8 mouse cellular contexts compared by ENCODE assay signal in genomic region chr1:34459284-34460060, GRCm38 (mm10). TPM values are rescaled to one million over a fixed set of nuclear protein-coding genes. Genes with fewer than 3 reads are reported as not detected.
DNase-seq lines count a peak whose midpoint lies in the region; ATAC-seq and TF ChIP-seq lines count a peak whose summit lies in the region.

Gene Ptpn18 (plus strand): TSS chr1:34459762.

- 0% methylated on average over 48 of the region's 48 CpGs for WGBS in forebrain, embryonic 16.5 days
- under 1% methylated on average over 48 of the region's 48 CpGs for WGBS in lung, embryonic 14.5 days
- under 1% methylated on average over 48 of the region's 48 CpGs for WGBS in olfactory bulb, adult 2 months
- under 1% methylated on average over 48 of the region's 48 CpGs for WGBS in thymus, adult 2 months

- TF ChIP-seq POLR2A in olfactory bulb, adult 2 months (IDR thresholded peaks at IDR 0.05; ENCODE audit: insufficient read depth, low read depth, low read length): no peak
- TF ChIP-seq POLR2A in thymus, adult 2 months (IDR thresholded peaks at IDR 0.05; ENCODE audit: control insufficient read depth, extremely low read depth, insufficient read depth, low read length, poor library complexity): 0 out of 2 replicates have a peak, but pooled peaks have one; percentile 40

- H3K4me2 ChIP-seq in forebrain, embryonic 16.5 days (ENCODE audit: low read length): peak within 1 kb of the TSS; percentile 91
- H3K4me2 ChIP-seq in lung, embryonic 14.5 days: peak within 1 kb of the TSS; percentile 84

- peaks cover 5% of the 10 kb centered on the region for H3K4me1 ChIP-seq in forebrain, embryonic 16.5 days (replicated peaks; ENCODE audit: control insufficient read depth, insufficient read depth, low read length)
- no peaks in the 10 kb centered on the region for H3K4me1 ChIP-seq in lung, embryonic 14.5 days (ENCODE audit: insufficient read depth)
- H3K4me1 ChIP-seq in olfactory bulb, adult 2 months (ENCODE audit: control insufficient read depth, insufficient read depth, low read length): peaks cover 4% of the 10 kb centered on the region
- H3K4me1 ChIP-seq in thymus, adult 2 months (replicated peaks; ENCODE audit: control insufficient read depth, insufficient read depth, low read length): peaks cover 7% of the 10 kb centered on the region; the same call in 1 of the 2 replicates

- no peak within 1 kb of the TSS for H3K27ac ChIP-seq in forebrain, embryonic 16.5 days (ENCODE audit: low read length)
- no peak within 1 kb of the TSS for H3K27ac ChIP-seq in layer of hippocampus, adult 2 months
- 0 out of 2 replicates have a peak within 1 kb of the TSS, but pooled peaks have one; percentile 30 for H3K27ac ChIP-seq in lung, embryonic 14.5 days (ENCODE audit: low read depth)
- no peak within 1 kb of the TSS for H3K27ac ChIP-seq in olfactory bulb, adult 2 months (ENCODE audit: insufficient read depth, low read depth, low read length)
- H3K27ac ChIP-seq in thymus, adult 2 months (ENCODE audit: control insufficient read depth, insufficient read depth, low read length): no peak within 1 kb of the TSS

- peak within 1 kb of the TSS; percentile 56 for H3K9ac ChIP-seq in forebrain, embryonic 16.5 days (replicated peaks; ENCODE audit: low read depth, low read length)
- H3K9ac ChIP-seq in lung, embryonic 14.5 days: peak within 1 kb of the TSS; percentile 54

- intact Hi-C loops in heart, postnatal 36 days (cut with DNase I): loop anchor here (5.0 kb wide), 1 partner anchor 143 kb away; no protein-coding TSS in a partner anchor

- no peaks in the 10 kb centered on the region for H3K36me3 ChIP-seq in forebrain, embryonic 16.5 days (ENCODE audit: control insufficient read depth, insufficient read depth)
- H3K36me3 ChIP-seq in lung, embryonic 14.5 days (ENCODE audit: insufficient read depth): no peaks in the 10 kb centered on the region
- no peaks in the 10 kb centered on the region for H3K36me3 ChIP-seq in thymus, adult 2 months (ENCODE audit: control insufficient read depth, insufficient read depth, low read length)

- peak; percentile 95 for DNase-seq in ES-CJ7 (ENCODE audit: low read depth, low spot score)
- peak; percentile 91 for DNase-seq in cerebellum, adult 11-12 months
- peak; percentile 94 to 97 for DNase-seq in heart, postnatal 36 days
- peak; percentile 80 to 90 for DNase-seq in layer of hippocampus, adult 2 months (ENCODE audit: low spot score in 2 of 2)
- DNase-seq in lung, embryonic 14.5 days: peak; percentile 94
- peak; percentile 91 for DNase-seq in thymus, adult 2 months

- ATAC-seq in forebrain, embryonic 16.5 days: peak; percentile 98
- peak; percentile 93 for ATAC-seq in lung, embryonic 14.5 days (ENCODE audit: insufficient read depth)

- no peaks in the 10 kb centered on the region for H3K9me3 ChIP-seq in forebrain, embryonic 16.5 days (ENCODE audit: control insufficient read depth, low read length)
- H3K9me3 ChIP-seq in lung, embryonic 14.5 days (ENCODE audit: low read depth, low read length): no peaks in the 10 kb centered on the region

- peak within 1 kb of the TSS; percentile 64 for H3K4me3 ChIP-seq in forebrain, embryonic 16.5 days (replicated peaks; ENCODE audit: low read length)
- H3K4me3 ChIP-seq in layer of hippocampus, adult 2 months: peak within 1 kb of the TSS; percentile 60
- peak within 1 kb of the TSS; percentile 49 for H3K4me3 ChIP-seq in lung, embryonic 14.5 days (ENCODE audit: low read depth, low read length)
- H3K4me3 ChIP-seq in olfactory bulb, adult 2 months (ENCODE audit: insufficient read depth, low read depth, low read length): peak within 1 kb of the TSS; percentile 56
- H3K4me3 ChIP-seq in thymus, adult 2 months (ENCODE audit: control insufficient read depth, insufficient read depth, low read length): peak within 1 kb of the TSS; percentile 59

- peaks cover 24% of the 10 kb centered on the region for H3K27me3 ChIP-seq in forebrain, embryonic 16.5 days (replicated peaks; ENCODE audit: control insufficient read depth, insufficient read depth, low read length)
- H3K27me3 ChIP-seq in lung, embryonic 14.5 days (ENCODE audit: insufficient read depth, low read length): peaks cover 25% of the 10 kb centered on the region; the same call in 1 of the 2 replicates
- no peaks in the 10 kb centered on the region; the same call in 1 of the 2 replicates for H3K27me3 ChIP-seq in thymus, adult 2 months (ENCODE audit: control insufficient read depth, insufficient read depth, low read length)

- peak; percentile 46 for TF ChIP-seq CTCF in layer of hippocampus, adult 2 months (conservative IDR thresholded peaks at IDR 0.05)
- TF ChIP-seq CTCF in lung, embryonic 14.5 days (IDR thresholded peaks at IDR 0.05; ENCODE audit: low read depth): peak; percentile 23
- TF ChIP-seq CTCF in olfactory bulb, adult 2 months (IDR thresholded peaks at IDR 0.05; ENCODE audit: insufficient read depth, low read depth, low read length): no peak
- TF ChIP-seq CTCF in thymus, adult 2 months (IDR thresholded peaks at IDR 0.05; ENCODE audit: borderline replicate concordance, control insufficient read depth, extremely low read depth, insufficient read depth, low read length, poor library complexity): no peak

RNA-seq across cellular contexts. Expression of gene Ptpn18, which starts in this region (rescaled TPM):
- 4.0 and 4.2 TPM in 2 replicates for polyA plus RNA-seq in forebrain, embryonic 16.5 days (2015; fragmentation: Nextera tagmentation; extraction: Ambion mirVana)
- total RNA-seq in heart, postnatal 36 days (2021): 1 to 10 TPM; 4.8 to 5.6 TPM
- total RNA-seq in layer of hippocampus, adult 2 months (2021): 1 to 10 TPM; 5.0 to 6.3 TPM
- 43.2 and 48.1 TPM in 2 replicates for polyA plus RNA-seq in lung, embryonic 14.5 days (2014; fragmentation: Nextera tagmentation; extraction: Ambion mirVana)
- not detected in 2 replicates for polyA plus RNA-seq in olfactory bulb, adult 2 months (2012; ENCODE audit: insufficient read depth, insufficient read length, low replicate concordance, missing spikeins)
- polyA plus RNA-seq in thymus, adult 2 months (2012; rRNA removed): 705 and 801 TPM in 2 replicates

Comparison
In these comparisons a context has a peak if more than half of its experiments do, and no peak if none do; other contexts are left out.
1. RNA of gene Ptpn18 (polyA plus RNA-seq): 705 to 801 TPM in thymus, adult 2 months; 43.2 to 48.1 TPM in lung, embryonic 14.5 days, 4.0 to 4.2 TPM in forebrain, embryonic 16.5 days and not detected in olfactory bulb, adult 2 months; every median in the first group is over 10 times any median in the second.
2. CTCF ChIP-seq: peak in layer of hippocampus, adult 2 months (single experiment) and lung, embryonic 14.5 days (single experiment); none in olfactory bulb, adult 2 months (single experiment) and thymus, adult 2 months (single experiment).
3. Peak in every context shown above with its lines, with median percentiles within 50 percentile points of each other: DNase-seq and H3K4me3 ChIP-seq.